Mouse (Mus musculus) testis, adult 2 months (tissue): Measurements from ENCODE around the gene Zfp553.

Source experiments
- CTCF ChIP-seq: fragments of 200-500 bp; IDR thresholded peaks from 2 replicates; pipeline ENCODE4 v1.5.1; 2012; ENCODE audit warnings: low read depth, mild to moderate bottlenecking, inconsistent platforms, low read length, moderate library complexity; ENCODE audit not compliant: control insufficient read depth, insufficient read depth, insufficient replicate concordance
- POLR2A ChIP-seq: fragments of 200-500 bp; IDR thresholded peaks from 2 replicates; pipeline ENCODE4 v1.6.1; 2012; ENCODE audit warnings: low read depth, mild to moderate bottlenecking, inconsistent platforms, low read length, moderate library complexity; ENCODE audit not compliant: control insufficient read depth

DNA sequence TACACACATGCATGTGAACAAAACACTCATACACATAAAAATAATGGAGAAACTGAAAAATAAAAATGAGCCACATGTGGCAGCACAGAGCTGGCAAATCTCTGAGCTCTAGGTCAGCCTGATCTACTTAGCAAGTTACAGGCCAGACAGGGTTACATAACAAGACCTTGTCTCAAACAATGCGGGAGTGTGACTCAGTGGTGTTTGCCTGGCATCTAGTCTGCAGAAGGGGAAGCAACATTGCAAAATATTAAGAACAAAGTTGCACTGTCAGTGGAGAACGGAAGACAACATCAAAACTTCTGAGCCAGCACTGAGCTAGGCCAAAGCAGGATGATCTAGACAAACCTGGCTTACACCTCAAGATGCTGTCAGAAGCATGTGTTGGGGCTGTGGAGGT, 37.4 kb downstream of the Zfp553 start:
- TF ChIP-seq CTCF (no peak), POLR2A (no peak)
